Mouse (Mus musculus) NIH3T3 (cell line): ENCODE measurements around the gene Nolc1.
"Not testable (repeated sequence)": the region's sequence is repeated elsewhere in the genome, so short reads cannot be mapped to it uniquely, and the experiment has no call there.

Experiments
- DNase-seq: peaks from one replicate; pipeline ENCODE4 v3.0.0-alpha.2; 2012; ENCODE audit warnings: low read depth

Gene Nolc1

DNA sequence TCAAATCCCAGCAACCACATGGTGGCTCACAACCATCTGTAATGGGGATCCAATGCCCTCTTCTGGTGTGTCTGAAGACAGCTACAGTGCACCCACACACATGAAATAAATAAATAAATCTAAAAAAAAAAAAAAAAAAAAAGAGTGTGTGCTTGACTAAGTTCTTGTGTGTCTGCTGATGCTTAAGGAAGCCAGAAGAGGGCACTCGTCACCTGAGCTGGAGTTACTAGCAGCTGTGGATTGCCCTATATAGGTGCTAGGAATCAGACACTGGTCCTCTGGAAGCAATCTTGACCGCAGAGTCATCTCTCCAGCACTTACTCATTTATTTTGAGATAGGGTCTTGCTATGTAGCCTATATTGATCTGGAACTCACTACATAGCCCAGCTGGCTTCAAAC is 18.5 kb downstream of the Nolc1 start:
- no peak for DNase-seq

DNA sequence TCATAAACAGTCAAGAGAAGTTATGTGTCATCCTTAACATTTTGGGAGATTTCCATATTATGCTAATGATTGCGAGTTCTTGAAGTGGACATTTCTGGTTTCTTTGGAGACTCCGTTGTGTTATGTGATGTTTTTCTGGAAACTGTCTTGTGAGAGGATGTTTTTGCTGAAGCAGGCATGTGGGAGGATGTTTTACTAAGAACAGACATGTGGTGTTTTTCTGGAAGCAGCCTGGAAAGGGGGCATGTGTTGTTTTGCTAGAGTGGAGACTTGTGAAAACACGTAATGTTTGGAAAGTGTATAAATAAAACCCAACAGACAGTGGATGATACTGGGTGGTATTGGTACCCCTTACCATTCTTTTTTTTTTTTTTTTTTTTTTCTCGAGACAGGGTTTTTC is 19.6 kb downstream of the Nolc1 start:
- no peak for DNase-seq

DNA sequence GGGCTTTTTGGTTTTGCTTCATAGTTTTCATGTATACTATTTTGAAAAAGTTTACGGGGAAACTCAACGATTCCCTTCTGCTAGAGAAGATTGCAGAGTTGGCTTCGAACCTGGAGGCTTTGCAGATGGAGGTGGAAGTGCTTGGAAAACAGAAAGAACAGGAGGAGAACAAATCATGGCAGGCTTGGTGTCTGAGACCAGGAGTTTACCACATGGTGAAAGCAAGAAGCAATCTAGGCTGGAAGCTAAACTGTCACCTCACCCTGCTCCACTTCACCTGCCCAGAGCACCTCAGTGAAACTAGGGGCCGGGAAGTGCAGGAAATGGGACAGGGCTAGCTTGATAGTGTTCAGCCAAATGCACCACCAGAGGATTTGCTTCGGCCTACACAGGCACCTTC is 20.7 kb downstream of the Nolc1 start:
- no peak for DNase-seq

DNA sequence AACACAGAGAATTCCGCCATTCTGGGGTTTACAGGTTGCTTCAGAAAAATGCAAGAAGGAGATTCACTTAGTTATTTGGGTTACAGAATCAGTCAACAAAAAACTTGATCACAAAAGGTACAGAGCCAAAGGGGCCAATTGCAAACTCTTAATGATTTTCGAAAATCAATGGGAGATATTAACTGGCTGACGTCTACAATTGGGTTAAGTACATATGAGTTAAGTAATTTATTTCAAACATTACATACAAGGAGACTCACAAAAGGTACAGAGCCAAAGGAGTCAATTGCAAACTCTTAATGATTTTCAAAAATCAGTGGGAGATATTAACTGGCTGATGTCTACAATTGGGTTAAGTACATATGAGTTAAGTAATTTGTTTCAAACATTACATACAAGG is 23.9 kb downstream of the Nolc1 start:
- no peak for DNase-seq

DNA sequence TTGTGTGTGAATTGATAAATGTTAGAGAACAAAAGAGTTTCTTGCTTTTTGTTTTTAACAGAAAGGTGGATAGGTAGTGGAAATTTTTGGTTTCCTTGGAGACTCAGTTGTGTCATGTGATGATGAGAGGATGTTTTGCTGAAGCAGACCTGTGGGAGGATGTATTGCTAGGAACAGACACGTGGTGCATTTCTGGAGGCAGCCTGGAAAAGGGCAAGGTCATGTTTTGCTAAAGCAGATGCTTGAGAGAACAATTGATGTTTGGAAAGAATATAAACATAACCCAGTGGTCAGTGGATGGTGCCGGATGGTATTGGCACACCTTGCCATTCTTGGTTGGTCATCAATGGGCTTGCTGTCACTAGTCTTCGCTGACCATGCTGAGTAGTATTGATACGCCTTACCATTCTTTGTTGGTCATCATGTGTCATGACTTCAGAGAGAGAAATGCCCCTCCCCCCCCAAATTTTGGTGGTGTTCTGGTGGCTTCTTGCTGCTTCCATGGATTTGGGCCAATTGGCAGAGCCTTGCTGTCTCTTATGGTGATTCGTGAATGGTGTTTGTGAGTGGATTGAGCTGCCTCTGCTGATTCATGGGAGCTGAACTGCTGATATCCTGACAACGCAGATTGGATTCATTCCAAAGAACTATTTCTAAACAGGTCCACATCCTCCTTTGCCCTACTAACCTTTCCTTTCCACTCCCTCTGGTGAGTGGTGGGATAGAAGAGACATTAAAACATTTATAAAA is 27.9 kb downstream of the Nolc1 start:
- peak; percentile 43 for DNase-seq

DNA sequence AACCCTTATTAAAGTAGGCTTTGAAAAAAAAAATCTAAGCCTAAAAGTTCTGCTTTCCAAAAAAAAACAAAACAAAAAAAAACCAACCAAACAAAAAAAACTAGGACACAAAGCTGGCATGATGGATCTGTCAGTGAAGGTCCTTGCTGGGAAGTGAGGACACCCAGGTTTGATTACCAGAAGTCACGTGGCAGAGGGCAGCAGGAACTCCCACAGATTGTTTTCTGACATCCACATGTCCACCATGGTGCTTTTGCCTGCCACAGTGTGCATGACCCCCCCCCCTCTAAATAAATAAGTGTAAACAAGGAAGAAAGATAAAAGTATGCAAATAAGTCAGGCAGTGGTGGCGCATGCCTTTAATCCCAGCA is 28.5 kb downstream of the Nolc1 start:
- DNase-seq: no peak

DNA sequence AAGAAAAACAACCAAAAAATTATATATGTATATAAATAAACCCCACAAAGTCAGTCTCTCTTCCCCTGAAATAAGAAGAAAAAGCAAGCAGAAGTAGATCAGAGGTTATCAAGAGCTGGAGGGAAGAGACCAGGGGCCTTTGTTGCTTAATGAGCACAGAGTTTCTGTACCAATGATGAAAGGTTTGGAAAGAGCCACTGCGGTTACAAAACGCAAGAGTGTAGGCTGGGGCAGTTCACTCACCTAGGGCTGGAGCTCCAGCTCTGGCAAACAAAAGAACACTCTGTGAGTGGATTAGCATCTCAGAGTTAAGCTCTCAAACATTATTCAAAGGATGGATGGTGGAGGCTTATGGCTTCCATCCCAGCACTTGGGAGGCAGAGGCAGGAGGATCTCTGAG is 34.6 kb downstream of the Nolc1 start:
- no peak for DNase-seq

DNA sequence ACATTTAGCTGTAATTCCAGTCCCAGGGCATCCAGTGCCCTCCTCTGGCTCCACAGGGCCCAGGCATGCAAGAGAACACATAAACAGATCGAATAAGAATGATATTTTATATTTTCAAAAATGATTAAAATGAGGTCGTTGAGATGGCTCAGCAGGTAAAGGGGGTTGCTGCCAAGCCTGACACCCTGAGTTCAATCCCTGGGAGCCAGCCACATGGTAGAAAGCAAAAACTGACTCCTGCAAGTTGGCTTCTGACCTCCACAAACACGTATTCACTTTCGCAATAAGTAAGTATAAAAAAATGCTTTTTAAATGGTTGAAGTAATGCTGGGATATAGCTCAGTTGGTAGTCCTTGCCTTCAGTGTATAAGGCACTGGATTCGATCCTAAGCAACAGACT is 35.1 kb downstream of the Nolc1 start:
- DNase-seq: no peak

DNA sequence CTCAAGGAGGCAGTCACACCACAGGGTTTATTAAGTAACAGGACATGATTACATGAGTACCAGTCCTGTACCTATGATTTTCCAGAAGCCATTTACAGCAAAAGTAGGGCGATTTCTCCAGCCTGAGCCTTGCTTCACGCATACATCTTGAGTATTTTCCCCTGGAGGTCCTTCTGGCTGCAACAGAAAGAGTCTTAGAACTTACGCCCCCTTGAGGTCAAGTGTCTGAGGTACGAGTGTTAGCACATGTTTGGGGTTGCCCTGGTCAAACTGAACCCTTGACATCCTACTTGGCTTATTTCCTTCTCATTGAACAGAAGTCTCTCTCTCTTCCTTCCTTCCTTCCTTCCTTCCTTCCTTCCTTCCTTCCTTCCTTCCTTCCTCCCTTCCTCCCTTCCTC is 39.0 kb downstream of the Nolc1 start:
- DNase-seq: no peak

DNA sequence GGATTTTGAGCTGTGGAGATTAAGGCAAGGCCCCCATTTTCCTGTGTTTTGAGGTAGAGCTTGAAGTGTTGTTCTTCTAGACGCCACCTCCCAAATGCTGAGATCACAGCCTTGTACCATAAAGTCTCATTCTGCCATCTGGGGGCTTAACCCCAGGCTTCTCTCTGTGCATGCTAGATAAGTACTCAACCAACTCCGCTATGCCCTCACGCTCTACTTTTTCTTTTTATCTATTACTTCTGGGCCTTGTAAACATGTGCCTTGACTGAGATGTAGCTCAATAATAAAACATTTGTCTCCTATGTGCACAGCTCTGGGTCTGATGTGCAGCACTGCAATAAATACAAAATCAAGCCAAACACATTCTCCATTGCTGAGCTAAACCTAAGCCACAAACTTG is 43.8 kb downstream of the Nolc1 start:
- DNase-seq: no peak

DNA sequence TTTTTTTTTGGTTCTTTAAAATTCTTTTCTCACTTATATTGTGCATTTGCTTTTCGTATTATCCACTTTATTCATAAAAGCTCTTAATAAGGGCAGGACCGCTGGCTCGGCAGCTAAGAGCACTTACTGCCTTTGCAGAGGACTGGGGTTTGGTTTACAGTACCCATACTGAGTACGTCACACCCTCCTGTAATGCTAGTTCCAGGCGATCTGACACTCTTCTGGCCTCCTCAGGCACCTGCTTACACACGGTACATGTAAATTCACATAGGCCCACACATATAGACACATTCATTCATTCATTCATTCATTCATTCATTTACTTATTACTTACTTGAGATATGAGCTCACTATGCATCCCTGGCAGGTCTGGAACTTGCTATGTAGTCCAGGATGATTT is 45.2 kb downstream of the Nolc1 start:
- no peak for DNase-seq

DNA sequence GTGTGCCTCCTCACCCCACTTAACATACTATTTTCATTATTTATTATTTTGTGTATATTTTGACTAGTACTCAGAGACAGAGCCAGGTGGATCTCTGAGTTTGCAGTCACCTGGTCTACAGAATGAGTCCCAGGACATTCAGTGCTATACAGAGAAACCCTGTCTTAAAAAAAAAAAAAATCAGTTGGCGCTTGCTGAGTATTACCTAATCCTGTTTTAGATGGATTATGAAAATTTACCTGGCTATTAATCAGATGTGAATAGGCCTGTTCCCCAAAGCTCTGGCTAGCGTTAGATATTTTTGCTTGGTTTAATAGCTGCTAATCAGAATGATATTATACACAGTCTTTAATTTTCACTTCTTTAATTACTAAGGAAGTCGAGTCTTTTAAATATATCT is 48.2 kb downstream of the Nolc1 start:
- DNase-seq: no peak

DNA sequence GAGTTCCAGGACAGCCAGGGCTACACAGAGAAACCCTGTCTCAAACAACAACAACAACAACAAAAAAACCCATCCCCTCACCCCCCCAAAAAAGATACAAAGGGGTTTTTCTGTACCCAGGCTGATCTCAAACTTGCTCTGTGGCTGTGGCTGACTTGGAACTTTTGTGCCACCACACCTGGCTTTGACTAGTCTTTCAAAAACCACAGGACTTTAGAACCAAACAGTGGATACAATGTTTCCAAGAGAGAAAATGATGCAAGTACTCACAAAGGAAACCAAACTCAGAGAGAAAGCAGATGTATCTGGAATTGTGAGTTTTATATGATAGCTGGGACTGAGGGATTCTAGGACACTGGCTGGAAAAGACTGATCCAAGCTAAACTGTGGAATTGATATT is 49.0 kb downstream of the Nolc1 start:
- DNase-seq: no peak

DNA sequence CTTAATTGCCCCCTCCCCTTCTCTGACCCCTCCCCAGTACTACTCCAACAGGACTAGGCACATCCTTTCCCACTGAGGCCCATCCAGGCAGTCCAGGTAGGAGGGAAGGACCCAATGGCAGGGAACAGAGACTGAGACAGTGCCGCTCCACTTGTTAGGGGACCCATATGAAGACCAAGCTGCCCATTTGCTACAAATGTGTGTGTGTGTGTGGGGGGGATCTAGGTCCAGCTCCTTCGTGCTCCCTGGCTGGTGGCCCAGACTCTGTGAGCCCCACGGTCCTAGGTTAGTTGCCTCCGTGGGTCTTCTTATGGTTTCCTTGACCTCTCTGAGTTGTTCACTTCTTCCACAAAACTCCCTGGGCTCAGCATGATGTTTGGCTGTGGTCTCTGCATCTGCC is 50.6 kb downstream of the Nolc1 start:
- DNase-seq: no peak

DNA sequence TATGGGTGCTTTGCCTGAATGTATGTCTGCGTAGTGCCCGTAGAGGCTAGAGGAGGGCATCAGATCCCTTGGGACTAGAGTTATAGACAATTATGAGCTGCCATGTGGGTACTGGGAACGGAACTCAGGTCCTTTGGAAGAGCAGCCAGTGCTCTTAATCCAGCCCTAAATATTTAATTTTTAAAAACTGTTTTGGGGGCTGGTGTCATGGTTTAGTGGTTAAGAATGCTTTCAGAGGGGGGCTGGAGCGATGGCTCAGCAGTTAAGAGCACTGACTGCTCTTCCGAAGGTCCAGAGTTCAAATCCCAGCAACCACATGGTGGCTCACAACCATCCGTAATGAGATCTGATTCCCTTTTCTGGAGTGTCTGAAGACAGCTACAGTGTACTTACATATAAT is 54.1 kb downstream of the Nolc1 start:
- not testable (repeated sequence) for DNase-seq

DNA sequence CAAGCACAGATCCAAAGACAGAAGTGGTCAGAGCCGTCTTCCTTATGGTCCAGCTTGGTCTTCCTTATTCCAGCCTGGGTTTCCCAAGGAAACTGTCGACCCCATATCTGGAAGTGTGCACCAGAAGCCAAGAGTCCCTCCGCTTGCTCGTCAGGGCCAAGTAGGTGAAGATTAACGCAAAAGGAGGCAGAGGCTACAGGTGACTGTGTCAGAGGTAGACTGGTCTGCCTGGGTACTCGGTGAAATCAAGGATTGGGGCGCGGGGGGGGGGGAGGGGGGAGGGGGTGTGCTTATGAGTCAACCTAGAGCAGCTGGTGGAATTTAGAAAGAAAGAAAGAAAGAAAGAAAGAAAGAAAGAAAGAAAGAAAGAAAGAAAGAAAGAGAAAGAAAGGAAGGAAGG is 55.6 kb downstream of the Nolc1 start:
- no peak for DNase-seq

DNA sequence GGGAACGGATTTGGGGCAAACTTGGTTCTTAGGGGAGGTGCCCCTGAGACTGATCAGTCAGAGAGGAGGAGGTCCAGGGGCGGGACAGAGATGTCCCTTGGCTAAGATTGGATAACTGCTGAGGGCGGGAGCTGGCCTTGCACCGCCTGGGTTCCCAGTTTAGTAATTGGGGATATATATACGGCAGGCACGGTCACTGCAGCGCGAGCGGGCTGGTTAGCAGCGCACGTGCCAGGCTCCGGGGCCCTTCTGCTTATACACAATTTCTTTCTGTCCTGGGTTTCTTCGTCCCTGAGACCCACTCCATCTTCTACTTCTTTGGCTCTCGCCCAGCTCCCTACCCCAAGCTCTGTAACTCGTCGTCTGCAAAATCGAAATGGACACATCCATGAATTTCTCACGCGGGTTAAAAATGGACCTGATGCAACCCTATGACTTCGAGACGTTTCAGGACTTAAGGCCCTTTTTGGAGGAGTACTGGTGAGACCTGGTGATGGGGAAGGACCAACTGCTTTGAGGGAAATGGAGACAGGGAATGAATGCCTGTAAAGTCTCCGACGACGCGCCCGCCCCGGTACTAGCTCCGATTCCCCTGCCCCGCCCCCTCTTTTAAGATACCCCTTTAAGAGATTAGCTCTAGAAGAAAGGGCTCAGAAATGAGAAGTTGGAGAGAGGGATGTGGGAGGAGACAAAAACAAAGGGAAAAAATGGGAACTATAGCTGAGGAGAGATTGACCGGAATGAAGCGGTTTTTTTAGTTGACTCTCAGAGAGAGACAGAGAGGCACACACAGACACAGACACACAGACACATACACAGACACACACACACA is 56.2 kb downstream of the Nolc1 start, which contains the start of gene Elovl3:
Gene Elovl3, plus strand, starts transcription at position 204 of the 832 bp plus-strand sequence.
- DNase-seq: no peak

DNA sequence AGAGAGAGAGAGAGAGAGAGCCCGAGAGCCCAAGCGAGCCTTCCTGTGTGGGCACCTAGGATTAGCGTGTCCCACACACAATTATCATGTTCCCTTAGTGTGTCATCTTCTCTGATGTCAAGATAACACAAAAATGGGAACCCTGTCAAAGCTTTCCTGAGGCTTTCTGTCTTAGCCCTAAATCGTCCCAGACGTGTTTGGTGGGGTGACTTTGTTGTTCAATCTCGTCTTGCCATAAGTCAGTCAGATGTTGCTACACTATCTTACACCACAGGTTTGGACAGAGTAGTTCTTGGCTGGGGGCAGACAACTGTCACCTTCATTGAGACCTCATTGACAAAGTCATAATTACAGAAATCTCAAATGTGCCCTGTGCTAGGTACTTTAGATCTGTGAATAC is 56.9 kb downstream of the Nolc1 start:
- no peak for DNase-seq
